ENCODE assay signal across 23 mouse cellular contexts in the genomic region with DNA sequence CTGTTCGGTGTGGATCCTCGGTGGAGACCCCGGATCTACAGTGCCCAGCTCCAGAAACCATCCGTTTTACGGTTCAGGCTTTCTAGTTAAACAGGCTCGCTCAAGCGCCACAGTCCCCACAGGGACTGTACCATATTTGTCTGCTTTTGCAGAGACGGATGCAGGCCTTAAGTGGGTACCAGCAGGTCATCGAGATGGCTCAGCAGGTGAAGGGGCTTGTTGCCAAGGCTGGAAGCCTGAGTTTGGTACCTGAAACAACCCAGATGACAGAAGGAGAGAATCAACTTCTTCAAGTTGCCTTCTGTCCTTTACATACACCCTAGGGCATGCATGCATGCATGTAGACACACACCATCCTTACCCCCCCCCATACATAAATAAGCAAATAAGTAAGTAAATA. TPM values are rescaled to one million over a fixed set of nuclear protein-coding genes. Genes with fewer than 3 reads are reported as not detected.
DNase-seq lines count a peak whose midpoint lies in the region; ATAC-seq and TF ChIP-seq lines count a peak whose summit lies in the region.
"Had no signal": no experiment of that assay in that cellular context is flagged by ENCODE, and none has a peak within 500 bp of the region (broad histone marks: within the 10 kb centered on the region; RNA-seq: fewer than 3 reads in every experiment).

No protein-coding gene starts in this region.

- WGBS in forebrain, embryonic 11.5 days, result 90% methylated on average over 9 of the region's 9 CpGs
- 92% methylated on average over 9 of the region's 9 CpGs for WGBS in forebrain, embryonic 16.5 days
- WGBS in cerebellum, adult 2 months, result 38% methylated on average over 9 of the region's 9 CpGs

- no peak for TF ChIP-seq CTCF in cerebellum, adult 2 months (IDR thresholded peaks at IDR 0.05; ENCODE audit: borderline replicate concordance, insufficient read depth, low read depth, low read length)

- peak; percentile 23 for DNase-seq in forebrain, embryonic 11.5 days (ENCODE audit: low spot score)
- DNase-seq in brain, adult 2 months (ENCODE audit: low read depth, low spot score), result peak; percentile 21
- DNase-seq in cerebellum, adult 2 months, result peak; percentile 53 to 64
- peak; percentile 55 to 71 for DNase-seq in cerebellum, postnatal 10 days
- DNase-seq in thymus, postnatal 36 days, result no peak
- DNase-seq in thymus, postnatal 25 days, result no peak
- DNase-seq in kidney, adult 9 months, result no peak
- DNase-seq: adrenal gland, adult 2 months; adrenal gland, postnatal 25 days; embryo, embryonic 11 days; forebrain, postnatal 0 days; gastrocnemius, adult 2 months; heart, adult 18-20 months; heart, postnatal 10 days; kidney, adult 11 months had no signal

- no peaks in the 10 kb centered on the region for H3K36me3 ChIP-seq in forebrain, embryonic 11.5 days (ENCODE audit: control insufficient read depth, insufficient read depth, low read length)
- H3K36me3 ChIP-seq in forebrain, embryonic 16.5 days (ENCODE audit: control insufficient read depth, insufficient read depth), result no peaks in the 10 kb centered on the region
- H3K36me3 ChIP-seq: embryonic facial prominence, embryonic 15.5 days; forebrain, embryonic 12.5 days; heart, embryonic 10.5 days; hindbrain, embryonic 13.5 days had no signal

- no peak for ATAC-seq in forebrain, embryonic 11.5 days (replicated peaks; ENCODE audit: low FRiP score)
- no peak for ATAC-seq in forebrain, embryonic 16.5 days
- ATAC-seq: forebrain, postnatal 0 days; hindbrain, postnatal 0 days; Patski had no signal

- H3K4me2 ChIP-seq in forebrain, embryonic 11.5 days (ENCODE audit: low read depth, low read length, severe bottlenecking), result no peak overlapping the region
- no peak overlapping the region for H3K4me2 ChIP-seq in forebrain, embryonic 16.5 days (ENCODE audit: low read length)
- H3K4me2 ChIP-seq: embryonic facial prominence, embryonic 15.5 days; forebrain, embryonic 12.5 days; hindbrain, embryonic 13.5 days had no signal

- no peak overlapping the region for H3K4me3 ChIP-seq in forebrain, embryonic 11.5 days (ENCODE audit: low read depth, low read length)
- H3K4me3 ChIP-seq in forebrain, embryonic 16.5 days (replicated peaks; ENCODE audit: low read length), result no peak overlapping the region
- no peak overlapping the region for H3K4me3 ChIP-seq in cerebellum, adult 2 months (replicated peaks; ENCODE audit: insufficient read depth, low read depth, low read length)
- H3K4me3 ChIP-seq: embryonic facial prominence, embryonic 15.5 days; forebrain, embryonic 12.5 days; gastrocnemius, adult 2 months; heart, embryonic 10.5 days; hindbrain, embryonic 13.5 days had no signal

- no peak overlapping the region for H3K9ac ChIP-seq in forebrain, embryonic 11.5 days (ENCODE audit: low read length)
- H3K9ac ChIP-seq in forebrain, embryonic 16.5 days (replicated peaks; ENCODE audit: low read depth, low read length), result no peak overlapping the region
- H3K9ac ChIP-seq: embryonic facial prominence, embryonic 15.5 days; forebrain, embryonic 12.5 days; forebrain, postnatal 0 days; hindbrain, embryonic 13.5 days had no signal

- no peak for TF ChIP-seq POLR2A in cerebellum, adult 2 months (IDR thresholded peaks at IDR 0.05; ENCODE audit: borderline replicate concordance, insufficient read depth, low read length)

- H3K27me3 ChIP-seq in forebrain, embryonic 11.5 days (ENCODE audit: control insufficient read depth, insufficient read depth, low read length), result no peaks in the 10 kb centered on the region
- H3K27me3 ChIP-seq in forebrain, embryonic 16.5 days (replicated peaks; ENCODE audit: control insufficient read depth, insufficient read depth, low read length), result no peaks in the 10 kb centered on the region
- no peaks in the 10 kb centered on the region for H3K27me3 ChIP-seq in cerebellum, adult 2 months (ENCODE audit: control insufficient read depth, insufficient read depth, low read length)
- H3K27me3 ChIP-seq: CH12.LX; embryonic facial prominence, embryonic 15.5 days; hindbrain, embryonic 13.5 days had no signal

- H3K9me3 ChIP-seq in forebrain, embryonic 11.5 days (ENCODE audit: control insufficient read depth, low read length), result no peaks in the 10 kb centered on the region
- no peaks in the 10 kb centered on the region for H3K9me3 ChIP-seq in forebrain, embryonic 16.5 days (ENCODE audit: control insufficient read depth, low read length)
- H3K9me3 ChIP-seq: embryonic facial prominence, embryonic 15.5 days; forebrain, embryonic 12.5 days; heart, embryonic 10.5 days; hindbrain, embryonic 13.5 days had no signal

- H3K4me1 ChIP-seq in forebrain, embryonic 11.5 days (replicated peaks; ENCODE audit: control insufficient read depth, insufficient read depth, low read length), result no peaks in the 10 kb centered on the region; the same call in 1 of the 2 replicates
- H3K4me1 ChIP-seq in forebrain, embryonic 16.5 days (replicated peaks; ENCODE audit: control insufficient read depth, insufficient read depth, low read length), result peaks cover 5% of the 10 kb centered on the region; the same call in 1 of the 2 replicates
- peaks cover 10% of the 10 kb centered on the region for H3K4me1 ChIP-seq in cerebellum, adult 2 months (ENCODE audit: control insufficient read depth, insufficient read depth, low read length)
- H3K4me1 ChIP-seq: hindbrain, embryonic 13.5 days had no signal

- H3K27ac ChIP-seq in forebrain, embryonic 11.5 days (ENCODE audit: low read depth, low read length), result no peak overlapping the region
- no peak overlapping the region for H3K27ac ChIP-seq in forebrain, embryonic 16.5 days (ENCODE audit: low read length)
- H3K27ac ChIP-seq in cerebellum, adult 2 months (ENCODE audit: insufficient read depth, low read length), result no peak overlapping the region
- H3K27ac ChIP-seq: embryonic facial prominence, embryonic 15.5 days; forebrain, embryonic 12.5 days; gastrocnemius, adult 2 months; heart, embryonic 10.5 days; hindbrain, embryonic 13.5 days; hindbrain, postnatal 0 days had no signal

RNA-seq across cellular contexts. Expression of a gene that starts 40.8 kb away (rescaled TPM):
- polyA plus RNA-seq in forebrain, embryonic 11.5 days (2014; fragmentation: Nextera tagmentation; extraction: Ambion mirVana), result 169 and 191 TPM in 2 replicates
- polyA plus RNA-seq in forebrain, embryonic 16.5 days (2015; fragmentation: Nextera tagmentation; extraction: Ambion mirVana), result 21.2 and 34.2 TPM in 2 replicates
- polyA plus RNA-seq in cerebellum, adult 2 months (2012; rRNA removed), result 23.7 and 26.6 TPM in 2 replicates
- polyA plus RNA-seq: Patski had no signal

Comparison
In these comparisons a context has a peak if more than half of its experiments do, and no peak if none do; other contexts are left out.
1. DNase-seq: peak in forebrain, embryonic 11.5 days (single experiment), brain, adult 2 months (single experiment), cerebellum, adult 2 months (2 of 2) and cerebellum, postnatal 10 days (2 of 2); none in thymus, postnatal 36 days (0 of 2), thymus, postnatal 25 days (single experiment) and kidney, adult 9 months (single experiment).